Mouse (Mus musculus) lung, embryonic 15.5 days (tissue): ENCODE results near the gene Tcirg1. TPM values are rescaled to one million over a fixed set of nuclear protein-coding genes. Genes with fewer than 3 reads are reported as not detected.

Experiments used
- polyA plus RNA-seq: library from polyadenylated mRNA; unstranded; fragments of >200 nt; fragmentation: Nextera tagmentation; extraction: Ambion mirVana; gene quantifications from 2 replicates; pipeline ENCODE4 v1.2.1, GENCODE M21; 2015

Tcirg1 gene
- polyA plus RNA-seq, 1 experiment from 2014 or later = 53.1 TPM

Other genes starting within 250 kb of the Tcirg1 start
- 7.7 TPM in 2 replicates for gene Lrp5, start 220.6 kb downstream of the Tcirg1 start, polyA plus RNA-seq
- gene 1810055G02Rik, start 198.8 kb downstream of the Tcirg1 start, polyA plus RNA-seq = 31.9 and 32.2 TPM in 2 replicates
- gene Kmt5b, start 139.7 kb downstream of the Tcirg1 start, polyA plus RNA-seq = 25.9 and 31.8 TPM in 2 replicates
- gene Chka, start 55.4 kb downstream of the Tcirg1 start, polyA plus RNA-seq = 55.8 and 68.1 TPM in 2 replicates
- gene Ndufs8, start 5.6 kb upstream of the Tcirg1 start, polyA plus RNA-seq = 303 and 306 TPM in 2 replicates
- 3.5 and 4.6 TPM in 2 replicates for gene Aldh3b1, start 22.7 kb upstream of the Tcirg1 start, polyA plus RNA-seq
- 18.4 and 22.3 TPM in 2 replicates for gene Unc93b1, start 28.1 kb upstream of the Tcirg1 start, polyA plus RNA-seq
- gene Aldh3b3, start 51.5 kb upstream of the Tcirg1 start, polyA plus RNA-seq = 0.11 and 0.13 TPM in 2 replicates
- 1.3 and 1.5 TPM in 2 replicates for gene Aldh3b2, start 65.2 kb upstream of the Tcirg1 start, polyA plus RNA-seq
- gene Acy3, start 79.4 kb upstream of the Tcirg1 start, polyA plus RNA-seq = 11.1 and 12.5 TPM in 2 replicates
- gene Tbx10, start 85.6 kb upstream of the Tcirg1 start, polyA plus RNA-seq = not detected in 2 replicates
- 25.9 and 28.0 TPM in 2 replicates for gene Nudt8, start 93.4 kb upstream of the Tcirg1 start, polyA plus RNA-seq
- gene Gm49405, start 93.5 kb upstream of the Tcirg1 start, polyA plus RNA-seq = 2.3 and 2.4 TPM in 2 replicates
- 3.6 and 4.9 TPM in 2 replicates for gene Doc2g, start 96.2 kb upstream of the Tcirg1 start, polyA plus RNA-seq
- gene Ndufv1, start 105.7 kb upstream of the Tcirg1 start, polyA plus RNA-seq = 191 and 199 TPM in 2 replicates
- 470 and 486 TPM in 2 replicates for gene Gstp1, start 130.9 kb upstream of the Tcirg1 start, polyA plus RNA-seq
- 3.9 and 5.2 TPM in 2 replicates for gene Gstp2, start 138.9 kb upstream of the Tcirg1 start, polyA plus RNA-seq
- gene Gstp3, start 152.4 kb upstream of the Tcirg1 start, polyA plus RNA-seq = 0.22 and 0.83 TPM in 2 replicates
- gene Cabp2, start 174.4 kb upstream of the Tcirg1 start, polyA plus RNA-seq = not detected in 2 replicates
- 100 and 103 TPM in 2 replicates for gene Cdk2ap2, start 190.0 kb upstream of the Tcirg1 start, polyA plus RNA-seq
- gene Pitpnm1, start 192.9 kb upstream of the Tcirg1 start, polyA plus RNA-seq = 12.5 and 13.8 TPM in 2 replicates
- 104 and 106 TPM in 2 replicates for gene Aip, start 218.7 kb upstream of the Tcirg1 start, polyA plus RNA-seq
- not detected in 2 replicates for gene Gpr152, start 232.7 kb upstream of the Tcirg1 start, polyA plus RNA-seq
- 0.11 TPM in 1 of 2 replicates, not detected in the other for gene Cabp4, start 236.9 kb upstream of the Tcirg1 start, polyA plus RNA-seq
- 157 and 168 TPM in 2 replicates for gene Coro1b, start 241.5 kb upstream of the Tcirg1 start, polyA plus RNA-seq
- gene Ptprcap, start 246.5 kb upstream of the Tcirg1 start, polyA plus RNA-seq = 3.4 and 13.5 TPM in 2 replicates